Mouse (Mus musculus): ENCODE results near the gene Nek1.

Gene Nek1

DNA sequence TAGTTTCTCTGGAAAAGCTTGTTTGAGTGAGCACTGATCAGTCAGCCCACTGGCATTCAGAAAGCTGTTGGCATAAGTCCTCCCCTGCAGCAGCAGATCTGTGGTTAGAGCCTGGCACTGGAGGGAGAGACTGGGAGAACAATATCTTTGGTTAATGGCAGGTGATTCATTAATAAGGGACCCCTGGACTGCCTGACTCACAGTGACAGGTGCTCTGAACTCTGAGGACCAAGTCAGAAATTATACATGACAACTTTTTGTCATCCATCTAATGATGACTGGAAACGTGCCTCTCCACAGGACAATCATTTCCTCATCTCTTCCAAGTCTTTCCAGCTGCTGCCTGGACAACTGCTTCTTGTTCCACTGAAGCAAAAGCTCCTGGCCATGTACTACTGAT lies 163.4 kb downstream of the Nek1 start:
- DNase-seq (ENCODE audit: low spot score in 2 of 2), result no peak

GRCm38 (mm10) chr8:61158540-61158939 lies 165.5 kb downstream of the Nek1 start:
- no peak for DNase-seq (ENCODE audit: low spot score in 2 of 2)

DNA sequence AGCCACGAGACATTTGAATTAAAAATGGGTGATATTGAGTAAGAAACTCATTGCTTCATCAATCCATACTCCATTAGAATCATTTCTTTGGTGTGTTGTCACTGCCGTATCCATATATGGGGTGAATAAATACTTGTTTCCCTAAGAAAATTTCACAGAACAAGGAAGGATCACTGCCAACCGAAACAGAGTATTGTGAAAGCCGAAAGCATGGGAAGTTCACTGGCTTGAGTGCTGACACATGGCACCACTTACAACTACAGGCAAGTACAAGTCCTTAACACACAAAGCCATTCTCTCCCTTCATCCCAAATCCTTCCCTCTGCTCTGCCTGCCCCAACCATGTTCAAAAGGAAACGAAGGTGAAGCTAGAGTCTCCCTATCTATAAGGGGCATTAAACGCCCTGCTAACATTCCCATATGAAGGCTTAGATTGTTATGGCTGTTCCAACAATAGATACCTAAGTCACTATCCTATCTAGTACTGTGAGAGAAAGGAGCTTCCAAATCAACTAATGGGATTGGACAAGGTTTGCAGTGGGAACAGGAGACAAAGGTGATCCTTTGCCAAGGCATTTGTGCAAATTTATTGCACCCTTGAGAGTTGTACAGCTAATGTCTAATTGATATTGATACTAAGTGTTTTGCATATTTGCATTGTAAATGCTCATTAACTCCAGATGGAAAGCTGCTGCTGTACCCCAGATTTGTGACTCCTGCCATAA lies 168.6 kb downstream of the Nek1 start:
- no peak for DNase-seq (ENCODE audit: low spot score in 2 of 2)

DNA sequence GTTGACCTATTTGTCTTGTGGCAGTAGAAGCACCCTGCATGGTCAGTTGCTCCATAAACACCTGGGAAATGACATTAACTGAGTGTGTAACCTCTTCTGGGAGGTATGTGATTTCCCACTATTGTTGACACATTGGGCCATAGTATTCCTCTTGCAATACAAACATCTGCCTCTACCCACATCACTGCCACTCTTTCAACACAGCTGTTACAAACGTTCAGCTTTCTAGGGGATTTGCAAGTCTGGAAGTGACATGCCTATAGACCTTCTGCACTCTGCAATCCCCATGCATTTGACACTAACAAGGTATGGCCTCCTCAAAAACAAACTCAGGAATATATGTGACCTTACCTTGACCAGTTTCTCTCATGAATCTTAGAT lies 169.2 kb downstream of the Nek1 start:
- DNase-seq (ENCODE audit: low spot score in 2 of 2), result no peak

- DNase-seq (ENCODE audit: low spot score in 2 of 2), result no peak
Measured at GRCm38 (mm10) chr8:61171546-61171945, 178.6 kb downstream of the Nek1 start.

- DNase-seq (ENCODE audit: low spot score in 2 of 2), result no peak
Measured at GRCm38 (mm10) chr8:61173921-61174492, 181.0 kb downstream of the Nek1 start.

DNA sequence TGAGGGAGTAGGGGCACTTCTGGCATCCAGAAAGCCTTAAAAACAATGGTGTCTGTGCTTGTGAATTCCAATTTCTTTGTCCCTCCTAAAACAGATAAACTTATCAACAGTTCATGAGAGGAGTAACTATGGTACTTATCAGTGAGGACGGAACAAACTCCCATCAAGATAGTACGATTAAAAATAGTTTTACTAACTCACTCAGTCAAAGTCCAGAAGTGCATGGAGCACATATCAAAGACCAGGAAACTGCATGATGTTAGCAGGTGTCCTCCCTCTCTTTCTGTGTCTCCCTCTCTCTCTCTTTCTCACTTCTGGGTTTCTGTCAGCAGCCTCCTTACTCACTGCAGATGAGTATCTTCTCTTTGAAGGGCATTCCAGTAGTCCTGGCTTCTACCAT lies 182.9 kb downstream of the Nek1 start:
- no peak for DNase-seq (ENCODE audit: low spot score in 2 of 2)

GRCm38 (mm10) chr8:61177680-61178593 lies 184.9 kb downstream of the Nek1 start:
- DNase-seq (ENCODE audit: low spot score in 2 of 2), result no peak

GRCm38 (mm10) chr8:61178594-61179140 lies 185.7 kb downstream of the Nek1 start:
- DNase-seq (ENCODE audit: low spot score in 2 of 2), result no peak

Measured in natural killer cell, adult 2 months (primary cell).